Comparison of ENCODE assay signal across 19 mouse cellular contexts in the genomic region with DNA sequence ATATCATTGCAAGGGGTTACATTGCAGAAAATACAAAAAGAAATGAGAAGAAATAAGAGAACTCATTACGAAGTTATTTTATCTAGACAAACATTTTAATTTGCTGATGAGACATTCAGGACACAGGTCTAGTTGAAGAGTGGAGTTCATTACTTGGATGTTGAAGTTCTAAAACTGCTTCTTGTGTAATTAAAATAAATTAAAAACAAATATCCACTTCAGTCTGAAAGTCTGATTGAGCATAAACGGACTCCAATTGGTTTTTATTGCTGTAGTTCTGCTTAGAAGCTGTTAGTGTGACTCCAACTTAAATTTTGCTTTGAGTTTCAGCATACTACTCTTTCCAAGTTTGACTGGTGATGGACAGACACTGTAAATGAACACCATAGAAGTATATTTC.
DNase-seq lines count a peak whose midpoint lies in the region; ATAC-seq and TF ChIP-seq lines count a peak whose summit lies in the region.
"Had no signal": no experiment of that assay in that cellular context is flagged by ENCODE, and none has a peak within 500 bp of the region (broad histone marks: within the 10 kb centered on the region; RNA-seq: fewer than 3 reads in every experiment).

No protein-coding gene starts in this region.

- H3K27ac ChIP-seq in layer of hippocampus, adult 2 months = peak overlapping the region; percentile 100
- H3K27ac ChIP-seq in forebrain, postnatal 0 days (ENCODE audit: low read depth, low read length) = peak overlapping the region; percentile 98
- H3K27ac ChIP-seq in midbrain, embryonic 10.5 days (replicated peaks) = peak overlapping the region; percentile 88; the same call in 1 of the 2 replicates
- H3K27ac ChIP-seq in neural tube, embryonic 13.5 days (replicated peaks) = peak overlapping the region; percentile 99
- H3K27ac ChIP-seq in heart, adult 2 months = no peak overlapping the region
- H3K27ac ChIP-seq: embryonic facial prominence, embryonic 13.5 days; heart, embryonic 10.5 days; lung, embryonic 15.5 days had no signal

- TF ChIP-seq POLR2A in heart, adult 2 months (IDR thresholded peaks at IDR 0.05; ENCODE audit: insufficient read depth, low read depth, low read length) = no peak

- peak overlapping the region; percentile 71 for H3K4me2 ChIP-seq in forebrain, postnatal 0 days (ENCODE audit: low read depth)
- H3K4me2 ChIP-seq in neural tube, embryonic 13.5 days = peak overlapping the region; percentile 92
- H3K4me2 ChIP-seq: embryonic facial prominence, embryonic 13.5 days; liver, embryonic 11.5 days; lung, embryonic 15.5 days had no signal

- no peak for TF ChIP-seq EP300 in heart, adult 2 months (IDR thresholded peaks at IDR 0.05; ENCODE audit: insufficient read depth, low read depth, low read length)

- H3K4me1 ChIP-seq in forebrain, postnatal 0 days (ENCODE audit: insufficient read depth) = no peaks in the 10 kb centered on the region
- H3K4me1 ChIP-seq in midbrain, embryonic 10.5 days = peaks cover 79% of the 10 kb centered on the region
- H3K4me1 ChIP-seq in neural tube, embryonic 13.5 days (replicated peaks) = peaks cover 34% of the 10 kb centered on the region
- no peaks in the 10 kb centered on the region for H3K4me1 ChIP-seq in heart, adult 2 months (ENCODE audit: control insufficient read depth, insufficient read depth, low read length)
- H3K4me1 ChIP-seq: embryonic facial prominence, embryonic 13.5 days had no signal

- DNase-seq in layer of hippocampus, adult 2 months (ENCODE audit: low spot score in 2 of 2) = no peak
- no peak for DNase-seq in layer of hippocampus, adult 9-10 months (ENCODE audit: low spot score)
- no peak for DNase-seq in forebrain, postnatal 0 days
- DNase-seq in midbrain, embryonic 10.5 days (ENCODE audit: low spot score) = no peak
- no peak for DNase-seq in adipocyte (ENCODE audit: low spot score)
- DNase-seq in adrenal gland, adult (ENCODE audit: inconsistent age in 2 of 2, low spot score in 1 of 2) = no peak
- no peak for DNase-seq in heart, adult 2 months
- DNase-seq: cerebellum, postnatal 36 days; gastrocnemius, postnatal 10 days; heart, postnatal 36 days; kidney, adult 11 months; kidney, postnatal 10 days; spleen, adult 18-20 months; thymus, postnatal 25 days had no signal

- ATAC-seq in forebrain, postnatal 0 days = no peak
- no peak for ATAC-seq in neural tube, embryonic 13.5 days (ENCODE audit: low read depth)

- TF ChIP-seq CTCF in layer of hippocampus, adult 2 months (conservative IDR thresholded peaks at IDR 0.05) = no peak
- TF ChIP-seq CTCF in forebrain, postnatal 0 days (IDR thresholded peaks at IDR 0.05; ENCODE audit: low read depth) = no peak
- TF ChIP-seq CTCF in heart, adult 2 months (IDR thresholded peaks at IDR 0.05) = no peak

- 12% methylated on average over 2 of the region's 2 CpGs for WGBS in forebrain, postnatal 0 days
- WGBS in midbrain, embryonic 10.5 days = 52% methylated on average over 2 of the region's 2 CpGs
- 34% methylated on average over 2 of the region's 2 CpGs for WGBS in neural tube, embryonic 13.5 days
- WGBS in heart, adult 2 months = 78% methylated on average over 2 of the region's 2 CpGs

- H3K27me3 ChIP-seq in forebrain, postnatal 0 days (ENCODE audit: insufficient read depth, low read length) = no peaks in the 10 kb centered on the region
- peaks cover 55% of the 10 kb centered on the region for H3K27me3 ChIP-seq in midbrain, embryonic 10.5 days (ENCODE audit: low read depth, poor library complexity, severe bottlenecking)
- no peaks in the 10 kb centered on the region for H3K27me3 ChIP-seq in neural tube, embryonic 13.5 days
- peaks cover 15% of the 10 kb centered on the region for H3K27me3 ChIP-seq in heart, adult 2 months (ENCODE audit: control insufficient read depth, insufficient read depth, low read length)

- H3K79me2 ChIP-seq in heart, adult 2 months (replicated peaks; ENCODE audit: control insufficient read depth, insufficient read depth, low read length) = no peaks in the 10 kb centered on the region

- peak overlapping the region; percentile 88 for H3K4me3 ChIP-seq in layer of hippocampus, adult 2 months
- H3K4me3 ChIP-seq in forebrain, postnatal 0 days (ENCODE audit: low read depth, low read length) = peak overlapping the region; percentile 48
- peak overlapping the region; percentile 85; the same call in 1 of the 2 replicates for H3K4me3 ChIP-seq in midbrain, embryonic 10.5 days
- H3K4me3 ChIP-seq in neural tube, embryonic 13.5 days = peak overlapping the region; percentile 63
- no peak overlapping the region for H3K4me3 ChIP-seq in heart, adult 2 months
- H3K4me3 ChIP-seq: embryonic facial prominence, embryonic 13.5 days; heart, embryonic 10.5 days; lung, embryonic 15.5 days had no signal

- intact Hi-C loops in heart, adult 2 months (cut with DNase I) = no loop called here

- H3K36me3 ChIP-seq in forebrain, postnatal 0 days (ENCODE audit: insufficient read depth) = peaks cover 21% of the 10 kb centered on the region
- peaks cover 31% of the 10 kb centered on the region for H3K36me3 ChIP-seq in midbrain, embryonic 10.5 days
- H3K36me3 ChIP-seq in neural tube, embryonic 13.5 days = peaks cover 18% of the 10 kb centered on the region
- no peaks in the 10 kb centered on the region for H3K36me3 ChIP-seq in heart, adult 2 months (ENCODE audit: control insufficient read depth, insufficient read depth, low read length)
- H3K36me3 ChIP-seq: embryonic facial prominence, embryonic 13.5 days; heart, embryonic 10.5 days; lung, embryonic 15.5 days had no signal

- H3K9ac ChIP-seq in forebrain, postnatal 0 days = peak overlapping the region; percentile 100
- peak overlapping the region; percentile 57; the same call in 1 of the 2 replicates for H3K9ac ChIP-seq in neural tube, embryonic 13.5 days
- H3K9ac ChIP-seq in heart, adult 2 months (ENCODE audit: low read depth, low read length) = no peak overlapping the region
- H3K9ac ChIP-seq: embryonic facial prominence, embryonic 13.5 days; lung, embryonic 15.5 days had no signal

- no peaks in the 10 kb centered on the region for H3K9me3 ChIP-seq in forebrain, postnatal 0 days (ENCODE audit: low read length)
- H3K9me3 ChIP-seq in midbrain, embryonic 10.5 days (replicated peaks) = no peaks in the 10 kb centered on the region
- H3K9me3 ChIP-seq in neural tube, embryonic 13.5 days = no peaks in the 10 kb centered on the region
- H3K9me3 ChIP-seq: embryonic facial prominence, embryonic 13.5 days; heart, embryonic 10.5 days; lung, embryonic 15.5 days had no signal
